Mouse (Mus musculus) liver, embryonic 15.5 days (tissue): ENCODE measurements around the gene Vmn2r109. TPM values are rescaled to one million over a fixed set of nuclear protein-coding genes. Genes with fewer than 3 reads are reported as not detected.
"Not testable (repeated sequence)": the region's sequence is repeated elsewhere in the genome, so short reads cannot be mapped to it uniquely, and the experiment has no call there.

ENCODE experiments used
- ATAC-seq: fragments of 200-750 bp; cut with Nextera tagmentation; 2 replicates; pipeline ENCODE4 v1.8.0; 2017; ENCODE audit warnings: moderate number of reproducible peaks, mild to moderate bottlenecking, moderate library complexity; ENCODE audit not compliant: insufficient read depth
- H3K27ac ChIP-seq: fragments of 300-500 bp; sonication (generic); replicated peaks from 2 replicates; pipeline ENCODE4 v1.5.1; 2015; ENCODE audit warnings: mild to moderate bottlenecking, inconsistent platforms
- H3K27me3 ChIP-seq: fragments of 300-500 bp; sonication (generic); 2 replicates; pipeline ENCODE4 v1.6.1; 2015; ENCODE audit warnings: mild to moderate bottlenecking, inconsistent platforms
- H3K36me3 ChIP-seq: fragments of 300-500 bp; sonication (generic); replicated peaks from 2 replicates; pipeline ENCODE4 v1.6.1; 2015; ENCODE audit warnings: moderate library complexity, mild to moderate bottlenecking, inconsistent platforms
- H3K4me1 ChIP-seq: fragments of 300-500 bp; sonication (generic); replicated peaks from 2 replicates; pipeline ENCODE4 v1.6.1; 2015; ENCODE audit warnings: inconsistent platforms
- H3K4me2 ChIP-seq: fragments of 300-500 bp; sonication (generic); 2 replicates; pipeline ENCODE4 v1.6.1; 2015; ENCODE audit warnings: moderate library complexity, mild to moderate bottlenecking, inconsistent platforms
- H3K4me3 ChIP-seq: fragments of 300-500 bp; sonication (generic); replicated peaks from 2 replicates; pipeline ENCODE4 v1.5.1; 2015; ENCODE audit warnings: mild to moderate bottlenecking, inconsistent platforms
- H3K9ac ChIP-seq: fragments of 300-500 bp; sonication (generic); 2 replicates; pipeline ENCODE4 v1.6.1; 2015; ENCODE audit warnings: moderate library complexity, mild to moderate bottlenecking, inconsistent platforms
- H3K9me3 ChIP-seq: fragments of 300-500 bp; sonication (generic); replicated peaks from 2 replicates; pipeline ENCODE4 v1.6.1; 2016; ENCODE audit warnings: inconsistent platforms
- WGBS: fragments of 180-500 bp; shearing (Covaris S2); methylation state at CpG from one replicate; pipeline ENCODE4 v1.1.7; 2015; ENCODE audit warnings: mixed read lengths; ENCODE audit not compliant: insufficient replicate concordance; 5-methylcytosine and 5-hydroxymethylcytosine counted together
- polyA plus RNA-seq: library from polyadenylated mRNA; unstranded; fragments of >200 nt; fragmentation: Nextera tagmentation; extraction: Ambion mirVana; gene quantifications from 2 replicates; pipeline ENCODE4 v1.2.1, GENCODE M21; 2015

Vmn2r109 gene
- not detected in 2 replicates for polyA plus RNA-seq

GRCm38 (mm10) chr17:20564656-20565055, at the start of gene Vmn2r109:
Gene Vmn2r109 (minus strand): TSS chr17:20564756.
- H3K4me2 ChIP-seq: no peak within 1 kb of the TSS
- H3K27me3 ChIP-seq: no peaks in the 10 kb centered on the region
- no peak within 1 kb of the TSS for H3K27ac ChIP-seq
- H3K36me3 ChIP-seq: no peaks in the 10 kb centered on the region
- H3K9me3 ChIP-seq: no peaks in the 10 kb centered on the region
- H3K4me1 ChIP-seq: no peaks in the 10 kb centered on the region
- H3K9ac ChIP-seq: no peak within 1 kb of the TSS
- ATAC-seq: no peak
- no peak within 1 kb of the TSS for H3K4me3 ChIP-seq
- 76% methylated on average over 1 of the region's 1 CpGs for WGBS

GRCm38 (mm10) chr17:20596323-20596722, 31.8 kb upstream of the Vmn2r109 start, which contains the start of gene Vmn2r110:
Gene Vmn2r110 (minus strand): TSS chr17:20596423.
- H3K9me3 ChIP-seq: no peaks in the 10 kb centered on the region
- no peaks in the 10 kb centered on the region for H3K4me1 ChIP-seq
- H3K36me3 ChIP-seq: no peaks in the 10 kb centered on the region
- WGBS: 8% methylated on average over 1 of the region's 1 CpGs
- H3K9ac ChIP-seq: no peak within 1 kb of the TSS
- no peak for ATAC-seq
- no peak within 1 kb of the TSS for H3K27ac ChIP-seq
- no peak within 1 kb of the TSS for H3K4me2 ChIP-seq
- H3K27me3 ChIP-seq: no peaks in the 10 kb centered on the region
- H3K4me3 ChIP-seq: no peak within 1 kb of the TSS

- not testable (repeated sequence) for H3K27ac ChIP-seq, H3K4me2 ChIP-seq, H3K27me3 ChIP-seq, H3K9ac ChIP-seq, H3K4me3 ChIP-seq, H3K9me3 ChIP-seq, H3K36me3 ChIP-seq, H3K4me1 ChIP-seq, ATAC-seq
These were observed 56.3 kb downstream of the Vmn2r109 start for GRCm38 (mm10) chr17:20508247-20508646.

GRCm38 (mm10) chr17:20497858-20498257, 66.7 kb downstream of the Vmn2r109 start, which contains the start of gene Vmn1r225:
Gene Vmn1r225 (plus strand): TSS chr17:20498158.
- Histone ChIP-seq H3K4me2 (no peak within 1 kb of the TSS), H3K36me3 (no peaks in the 10 kb centered on the region), H3K27me3 (no peaks in the 10 kb centered on the region), H3K4me1 (no peaks in the 10 kb centered on the region), H3K9ac (no peak within 1 kb of the TSS), H3K27ac (no peak within 1 kb of the TSS), H3K9me3 (no peaks in the 10 kb centered on the region), H3K4me3 (no peak within 1 kb of the TSS)
- no peak for ATAC-seq

Other genes starting within 250 kb of the Vmn2r109 start
- not detected in 2 replicates for gene Vmn2r107, start 219.5 kb downstream of the Vmn2r109 start, polyA plus RNA-seq
- gene Vmn1r224, start 150.6 kb downstream of the Vmn2r109 start, polyA plus RNA-seq: not detected in 2 replicates
- gene Vmn2r108, start 83.4 kb downstream of the Vmn2r109 start, polyA plus RNA-seq: not detected in 2 replicates
- not detected in 2 replicates for gene Vmn1r225, start 66.6 kb downstream of the Vmn2r109 start, polyA plus RNA-seq
- gene Vmn2r110, start 31.7 kb upstream of the Vmn2r109 start, polyA plus RNA-seq: 0.02 TPM in 1 of 2 replicates, not detected in the other
- gene Fpr-rs3, start 60.1 kb upstream of the Vmn2r109 start, polyA plus RNA-seq: not detected in 2 replicates
- not detected in 2 replicates for gene Vmn1r226, start 118.1 kb upstream of the Vmn2r109 start, polyA plus RNA-seq
- not detected in 2 replicates for gene Vmn1r227, start 165.1 kb upstream of the Vmn2r109 start, polyA plus RNA-seq
- not detected in 2 replicates for gene Vmn1r228, start 221.4 kb upstream of the Vmn2r109 start, polyA plus RNA-seq
- not detected in 2 replicates for gene Vmn1r229, start 246.8 kb upstream of the Vmn2r109 start, polyA plus RNA-seq